Mouse (Mus musculus) myocyte (in vitro differentiated cells): ENCODE measurements around the gene Lgals2. TPM values are rescaled to one million over a fixed set of nuclear protein-coding genes. Genes with fewer than 3 reads are reported as not detected.

ENCODE experiments used
- H3K27me3 ChIP-seq: one replicate; pipeline ENCODE4 v1.6.1; 2011; ENCODE audit not compliant: control insufficient read depth, insufficient read depth, insufficient read length
- H3K36me3 ChIP-seq: one replicate; pipeline ENCODE4 v1.6.1; 2011; ENCODE audit not compliant: control insufficient read depth, insufficient read depth
- H3K4me2 ChIP-seq: one replicate; pipeline ENCODE4 v1.6.1; 2011; ENCODE audit warnings: low read depth, control low read depth
- H3K4me3 ChIP-seq: one replicate; pipeline ENCODE4 v1.5.1; 2011; ENCODE audit warnings: mild to moderate bottlenecking, control low read depth, moderate library complexity
- H3K79me2 ChIP-seq: one replicate; pipeline ENCODE4 v1.6.1; 2011; ENCODE audit not compliant: control insufficient read depth, insufficient read depth
- H3ac ChIP-seq: one replicate; pipeline ENCODE4 v1.6.1; 2011; ENCODE audit not compliant: control insufficient read depth, insufficient read length
- CEBPB ChIP-seq: IDR thresholded peaks from 2 replicates; pipeline ENCODE4 v1.6.1; 2011; ENCODE audit warnings: mild to moderate bottlenecking, moderate library complexity; ENCODE audit not compliant: poor library complexity, insufficient read depth, severe bottlenecking
- E2F4 ChIP-seq: IDR thresholded peaks from one replicate; pipeline ENCODE4 v1.6.1; 2011; ENCODE audit warnings: mild to moderate bottlenecking, control low read depth, moderate library complexity; ENCODE audit not compliant: insufficient read depth
- MAX ChIP-seq: IDR thresholded peaks from one replicate; pipeline ENCODE4 v1.6.1; 2011; ENCODE audit warnings: low read depth, mild to moderate bottlenecking, control low read depth
- MYOD1 ChIP-seq, 3 experiments: IDR thresholded peaks; one replicate each; pipeline ENCODE4 v1.6.1; 2011; ENCODE audit warnings: control low read depth in 2 of 3, low read depth in 2 of 3, mild to moderate bottlenecking in 2 of 3, moderate library complexity in 1 of 3; ENCODE audit not compliant: insufficient read length in 2 of 3, control insufficient read depth in 1 of 3
- MYOG ChIP-seq, 3 experiments: IDR thresholded peaks; one replicate each; pipeline ENCODE4 v1.6.1; 2011; ENCODE audit warnings: control low read depth in 2 of 3, low read depth in 2 of 3, mild to moderate bottlenecking in 2 of 3; ENCODE audit not compliant: insufficient read length in 2 of 3, control insufficient read depth in 1 of 3, insufficient read depth in 1 of 3
- POLR2A ChIP-seq: IDR thresholded peaks from one replicate; pipeline ENCODE4 v1.6.1; 2011; ENCODE audit warnings: low read depth, mild to moderate bottlenecking, control low read depth, moderate library complexity; ENCODE audit not compliant: insufficient read length
- POLR2AphosphoS2 ChIP-seq: IDR thresholded peaks from one replicate; pipeline ENCODE4 v1.6.1; 2011; ENCODE audit warnings: low read depth, control low read depth; ENCODE audit not compliant: insufficient read length
- REST ChIP-seq: IDR thresholded peaks from one replicate; pipeline ENCODE4 v1.6.1; 2011; ENCODE audit warnings: mild to moderate bottlenecking, control low read depth, moderate library complexity; ENCODE audit not compliant: insufficient read depth, insufficient read length
- SRF ChIP-seq: IDR thresholded peaks from one replicate; pipeline ENCODE4 v1.6.1; 2011; ENCODE audit warnings: low read depth; ENCODE audit not compliant: control insufficient read depth, insufficient read length
- TCF12 ChIP-seq: IDR thresholded peaks from one replicate; pipeline ENCODE4 v1.6.1; 2011; ENCODE audit warnings: mild to moderate bottlenecking, control low read depth; ENCODE audit not compliant: poor library complexity, insufficient read depth, severe bottlenecking
- TCF3 ChIP-seq: IDR thresholded peaks from one replicate; pipeline ENCODE4 v1.6.1; 2011; ENCODE audit warnings: low read depth, control low read depth; ENCODE audit not compliant: insufficient read length
- USF1 ChIP-seq: IDR thresholded peaks from one replicate; pipeline ENCODE4 v1.6.1; 2011; ENCODE audit warnings: low read depth, mild to moderate bottlenecking, control low read depth, moderate library complexity
- polyA plus RNA-seq: library from polyadenylated mRNA; unstranded; fragments of >200 nt; fragmentation: generic; extraction: Trizol; gene quantifications from one replicate; pipeline ENCODE4 v1.2.1, GENCODE M21; 2012; ENCODE audit warnings: missing spikeins

Lgals2 gene
- polyA plus RNA-seq, 1 experiment = 2.2 TPM

DNA sequence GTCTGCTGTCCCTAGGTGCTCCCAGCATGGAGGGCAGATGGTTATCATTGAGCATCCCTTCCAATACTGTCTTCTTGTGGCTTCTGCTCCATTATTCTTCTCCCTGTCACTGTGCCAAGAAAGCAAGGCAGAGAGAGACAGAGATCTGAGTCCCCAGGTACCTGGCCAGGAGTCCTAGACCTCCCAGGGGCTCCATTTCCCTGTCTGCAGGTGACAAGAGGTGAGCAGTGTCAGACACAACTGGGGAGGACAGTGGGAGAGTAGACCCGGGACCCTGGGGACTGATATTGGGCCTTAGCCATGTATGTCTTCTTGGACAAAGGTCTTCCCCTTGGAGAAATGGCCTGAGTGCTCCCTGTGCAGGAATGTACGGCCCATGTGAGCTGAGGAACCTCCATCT, 50.0 kb downstream of the Lgals2 start:
- Histone ChIP-seq H3K4me2 (no peak overlapping the region), H3K36me3 (no peaks in the 10 kb centered on the region), H3K27me3 (peaks cover 24% of the 10 kb centered on the region), H3K4me3 (no peak overlapping the region), H3ac (no peak overlapping the region), H3K79me2 (no peaks in the 10 kb centered on the region)
- TF ChIP-seq TCF12 (no peak), MYOG (IDR thresholded peaks at IDR 0.05; ENCODE audit: control insufficient read depth in 1 of 3, insufficient read depth in 1 of 3, insufficient read length in 2 of 3, low read depth in 2 of 3) (no peak), CEBPB (no peak), TCF3 (no peak), REST (no peak), USF1 (no peak), POLR2AphosphoS2 (no peak)

DNA sequence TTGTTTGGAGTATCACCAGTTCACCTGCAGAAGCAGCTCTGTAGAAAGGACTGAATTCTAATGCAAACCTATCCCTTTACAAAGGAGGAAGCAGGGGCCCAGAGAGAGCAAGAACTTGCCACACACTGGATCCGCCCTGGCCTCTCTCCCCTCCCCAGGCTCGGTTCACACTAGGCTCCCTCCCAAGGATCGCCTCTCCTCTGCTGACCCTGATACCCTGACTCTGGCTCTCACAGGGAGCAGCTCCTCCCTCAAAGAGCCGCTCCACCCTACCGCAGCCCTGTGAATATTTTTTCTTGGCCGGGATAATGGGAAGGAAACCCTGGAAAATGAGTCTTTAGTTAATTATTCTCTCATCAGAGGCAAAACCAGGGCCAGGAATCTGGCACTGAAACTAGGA, 51.0 kb downstream of the Lgals2 start:
- TF ChIP-seq CEBPB = no peak
- no peak for TF ChIP-seq USF1
- no peak for TF ChIP-seq POLR2A
- TF ChIP-seq MYOD1 (IDR thresholded peaks at IDR 0.05; ENCODE audit: control insufficient read depth in 1 of 3, insufficient read length in 2 of 3, low read depth in 2 of 3) = no peak
- TF ChIP-seq SRF = no peak
- no peak for TF ChIP-seq MAX
- TF ChIP-seq TCF12 = no peak
- TF ChIP-seq E2F4 = no peak
- no peak for TF ChIP-seq REST
- no peak for TF ChIP-seq MYOG (IDR thresholded peaks at IDR 0.05; ENCODE audit: control insufficient read depth in 1 of 3, insufficient read depth in 1 of 3, insufficient read length in 2 of 3, low read depth in 2 of 3)
- Histone ChIP-seq H3ac (no peak overlapping the region), H3K4me2 (no peak overlapping the region), H3K36me3 (no peaks in the 10 kb centered on the region), H3K79me2 (no peaks in the 10 kb centered on the region), H3K4me3 (no peak overlapping the region), H3K27me3 (peaks cover 24% of the 10 kb centered on the region)

DNA sequence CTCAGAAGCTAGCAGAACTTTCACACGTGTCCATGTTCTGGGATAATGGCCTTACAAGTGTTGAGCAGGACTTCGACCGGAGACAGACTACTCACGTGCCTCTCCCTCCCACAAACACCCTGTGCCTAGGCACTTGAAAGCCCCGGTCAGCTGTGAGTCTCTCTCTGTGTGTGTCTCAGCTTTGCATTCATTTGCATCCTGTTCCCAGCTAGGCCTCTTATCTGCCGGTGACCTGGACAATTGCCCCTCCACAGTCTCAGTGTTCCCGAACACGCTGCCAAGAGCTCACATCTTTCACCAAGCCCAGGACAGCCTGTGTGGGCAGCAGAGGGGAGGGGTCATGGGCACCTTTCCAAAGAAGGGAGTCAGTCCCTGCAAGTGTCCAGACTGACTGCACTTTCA, 51.8 kb downstream of the Lgals2 start:
- Histone ChIP-seq H3K4me3 (no peak overlapping the region), H3K27me3 (peaks cover 24% of the 10 kb centered on the region)

DNA sequence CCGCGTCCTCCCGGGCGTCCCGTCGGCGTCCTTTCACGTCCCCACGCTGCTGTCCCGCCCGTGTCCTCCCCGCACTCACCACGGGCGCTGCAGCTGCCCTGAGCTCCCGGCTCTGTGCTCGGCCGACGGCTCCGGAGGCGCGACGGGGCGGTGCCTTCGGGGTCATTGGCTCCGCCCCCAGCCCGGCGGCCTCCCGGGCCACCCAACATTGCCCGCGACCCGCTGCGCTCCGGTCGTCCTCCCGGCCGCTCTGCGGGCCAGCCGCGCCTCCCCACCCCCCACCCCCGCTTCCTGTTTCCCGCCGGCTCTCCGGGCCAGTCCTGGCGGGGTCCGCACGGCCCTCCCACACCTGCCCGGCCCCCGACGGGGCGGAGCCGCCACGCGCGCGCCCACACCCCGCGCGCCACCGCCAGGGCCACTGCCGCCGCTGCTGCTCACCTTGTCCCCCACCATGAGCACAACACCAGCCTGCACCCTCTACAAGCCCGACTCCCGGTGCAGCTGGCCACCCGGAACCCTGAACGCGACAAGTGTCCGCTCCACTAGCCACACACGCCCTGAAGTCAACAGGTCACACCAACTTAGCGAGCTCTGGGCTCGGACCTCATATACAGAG, 52.4 kb downstream of the Lgals2 start, which contains the start of gene Card10:
Gene Card10 (minus strand): TSS at position 267 of the 616 bp plus-strand sequence.
- H3K4me3 ChIP-seq = peak within 1 kb of the TSS; percentile 16
- TF ChIP-seq TCF12 (no peak), POLR2A (peak; percentile 67), TCF3 (peak; percentile 2), SRF (no peak), MYOD1 (IDR thresholded peaks at IDR 0.05; ENCODE audit: control insufficient read depth in 1 of 3, insufficient read length in 2 of 3, low read depth in 2 of 3) (peak in 2 of 3 experiments; percentile 41 to 46), MYOG (IDR thresholded peaks at IDR 0.05; ENCODE audit: control insufficient read depth in 1 of 3, insufficient read depth in 1 of 3, insufficient read length in 2 of 3, low read depth in 2 of 3) (peak in 2 of 3 experiments; percentile 53 to 65), E2F4 (no peak)
- H3K79me2 ChIP-seq = no peaks in the 10 kb centered on the region
- peaks cover 24% of the 10 kb centered on the region for H3K27me3 ChIP-seq
- peak within 1 kb of the TSS; percentile 86 for H3K4me2 ChIP-seq
- no peaks in the 10 kb centered on the region for H3K36me3 ChIP-seq
- peak within 1 kb of the TSS; percentile 8 for H3ac ChIP-seq

More for the DNA sequence above, 51.8 kb downstream of the Lgals2 start:
- H3K4me2 ChIP-seq = peak overlapping the region; percentile 86
- H3K36me3 ChIP-seq = no peaks in the 10 kb centered on the region
- TF ChIP-seq SRF (no peak), TCF12 (no peak), POLR2A (no peak), POLR2AphosphoS2 (no peak), E2F4 (no peak), TCF3 (no peak), CEBPB (no peak), USF1 (no peak), MYOG (IDR thresholded peaks at IDR 0.05; ENCODE audit: control insufficient read depth in 1 of 3, insufficient read depth in 1 of 3, insufficient read length in 2 of 3, low read depth in 2 of 3) (no peak), MYOD1 (IDR thresholded peaks at IDR 0.05; ENCODE audit: control insufficient read depth in 1 of 3, insufficient read length in 2 of 3, low read depth in 2 of 3) (no peak), REST (no peak), MAX (no peak)
- no peaks in the 10 kb centered on the region for H3K79me2 ChIP-seq
- no peak overlapping the region for H3ac ChIP-seq
